Mouse (Mus musculus) cerebellum, adult 9-10 months (tissue): ENCODE results near the gene Pygl.
A peak's percentile ranks its signal among the peaks of the same experiment; 100 is the strongest.

ENCODE experiments used
- DNase-seq: peaks from one replicate; pipeline ENCODE4 v3.0.0; 2022

Gene Pygl

DNA sequence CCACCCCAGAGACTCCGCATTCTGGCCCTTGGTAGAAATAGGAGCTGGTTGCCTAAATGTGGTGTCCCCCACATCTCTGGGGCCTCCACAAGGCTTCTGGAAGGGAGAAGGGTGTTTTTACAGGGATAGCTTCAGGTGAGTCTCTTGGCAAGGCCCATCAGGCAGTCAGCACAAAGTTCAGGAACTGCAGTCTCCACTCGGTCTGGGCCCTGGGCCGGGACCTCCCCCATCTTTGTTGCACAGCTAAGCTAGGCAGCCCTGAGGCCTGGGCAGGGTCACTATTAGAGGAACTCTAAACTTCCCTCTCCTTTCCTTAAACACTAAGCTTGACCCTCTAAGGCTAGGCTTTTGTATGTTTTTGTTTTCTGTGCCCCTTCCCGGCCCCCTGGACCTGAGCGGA, 4.6 kb downstream of the Pygl start:
- DNase-seq: no peak

DNA sequence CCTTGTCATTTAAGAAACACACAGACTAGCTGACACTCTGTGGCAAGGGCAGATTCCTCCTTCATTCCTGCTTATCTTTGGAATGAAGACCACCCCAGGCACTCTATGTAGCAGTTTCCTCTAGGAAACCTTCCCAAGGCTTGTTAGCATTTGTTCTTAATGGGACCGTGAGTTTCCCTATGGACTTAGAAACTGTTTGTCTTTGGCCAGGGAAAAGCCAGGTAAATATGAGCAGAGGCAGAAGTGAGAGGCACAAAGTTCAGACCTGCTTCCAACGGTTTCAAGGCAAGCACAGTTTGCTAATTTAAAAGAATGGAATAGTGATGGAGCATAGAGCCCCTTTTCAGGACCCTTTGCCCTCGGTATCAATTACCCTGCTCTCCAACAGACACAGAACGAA, 8.0 kb downstream of the Pygl start:
- no peak for DNase-seq

DNA sequence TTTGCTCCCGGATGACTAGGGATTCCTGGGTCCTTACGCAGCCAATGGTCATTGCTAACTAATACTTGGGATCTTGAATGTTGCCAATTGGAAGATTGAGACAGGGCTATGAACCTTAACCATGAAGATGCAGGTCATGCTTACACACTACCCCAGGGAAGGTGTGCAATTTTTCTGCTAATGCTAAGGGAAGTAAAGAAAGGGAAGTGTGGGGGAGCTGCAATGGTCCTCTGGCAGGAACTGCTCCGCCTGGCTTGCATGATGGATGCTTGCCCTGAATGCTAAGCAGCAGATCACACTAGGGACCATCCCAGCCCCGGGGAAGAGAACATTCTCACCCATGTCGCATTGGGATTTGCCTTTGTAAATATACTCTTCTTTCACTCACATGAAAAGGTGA, 9.9 kb downstream of the Pygl start:
- DNase-seq: no peak

DNA sequence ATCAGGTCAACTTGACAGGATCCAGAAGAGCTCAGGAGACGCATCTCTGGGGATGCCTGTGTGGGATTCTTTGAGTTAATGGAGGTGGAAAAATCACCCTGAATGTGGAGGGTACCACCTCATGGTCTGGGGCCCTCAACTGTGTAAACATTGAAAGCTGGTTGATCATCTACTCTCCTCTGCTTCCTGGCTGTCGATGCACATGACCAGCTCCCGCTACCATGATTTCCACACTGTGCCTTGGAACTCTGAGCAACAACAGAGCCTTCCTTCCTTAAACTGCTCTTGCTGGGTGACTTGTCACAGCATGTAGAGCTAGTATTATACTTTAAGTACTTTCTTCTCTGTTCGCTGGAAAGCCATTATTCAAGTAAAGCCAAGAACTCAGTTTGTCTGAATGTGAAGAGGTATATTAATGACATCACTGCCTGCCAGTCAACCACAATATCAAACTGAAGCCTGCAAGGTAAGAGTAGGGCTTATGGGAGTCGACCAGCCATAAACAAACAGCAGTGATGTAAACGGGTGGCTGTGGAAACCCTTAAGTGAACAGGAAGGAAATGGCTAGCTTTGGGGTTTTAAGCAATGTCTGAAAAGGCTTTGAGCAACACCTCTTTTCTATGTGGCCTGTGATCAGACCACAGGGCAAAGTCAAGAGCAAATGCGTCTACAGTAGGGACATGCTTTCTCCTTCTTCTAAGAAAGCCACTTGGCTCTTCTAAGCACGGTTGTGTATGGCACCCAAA, 12.3 kb downstream of the Pygl start:
- DNase-seq: no peak

DNA sequence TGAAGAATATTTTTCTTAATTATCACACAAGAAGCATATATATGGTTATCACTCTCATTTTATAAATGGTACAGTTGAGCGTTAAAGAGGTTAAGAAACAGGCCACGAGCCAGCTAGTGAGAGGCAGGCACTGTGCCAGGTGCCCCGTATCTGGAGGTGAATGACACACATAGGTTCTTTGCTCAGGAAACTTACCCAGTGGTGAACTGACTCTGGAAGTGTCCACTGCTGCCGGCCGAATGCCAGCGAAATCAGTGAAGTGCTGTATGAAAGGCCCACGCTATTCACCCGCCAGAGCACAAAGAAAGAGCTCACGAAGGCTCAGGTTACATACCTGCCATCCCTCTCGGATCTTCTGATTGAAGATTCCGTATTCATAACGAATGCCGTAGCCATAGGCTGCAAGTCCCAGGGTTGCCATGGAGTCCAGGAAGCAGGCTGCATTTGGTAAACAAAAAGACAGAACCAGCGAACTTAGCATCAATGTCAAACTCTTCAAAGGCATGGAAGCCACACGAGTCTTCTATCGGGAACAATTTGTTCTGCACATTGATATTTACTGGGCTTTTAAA, 15.0 kb downstream of the Pygl start:
- DNase-seq: no peak

DNA sequence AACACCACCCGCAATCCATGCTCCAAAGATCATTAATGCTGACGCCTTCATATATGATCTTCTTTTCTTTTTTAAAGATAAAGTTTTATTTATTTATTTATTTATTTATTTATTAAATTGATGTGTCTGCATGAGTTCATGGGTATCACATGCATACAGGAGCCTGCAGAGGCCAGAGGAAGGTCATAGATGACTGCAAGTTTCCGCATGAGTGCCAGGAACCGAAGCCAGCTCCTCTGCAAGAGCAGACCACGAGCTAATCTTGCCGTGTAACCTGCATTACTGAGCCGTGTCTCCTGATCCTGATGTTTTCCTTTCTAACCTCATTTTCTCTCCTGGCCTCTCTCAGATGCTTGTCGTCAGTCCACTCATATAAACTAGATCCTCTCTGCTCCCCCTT, 17.0 kb downstream of the Pygl start:
- no peak for DNase-seq

DNA sequence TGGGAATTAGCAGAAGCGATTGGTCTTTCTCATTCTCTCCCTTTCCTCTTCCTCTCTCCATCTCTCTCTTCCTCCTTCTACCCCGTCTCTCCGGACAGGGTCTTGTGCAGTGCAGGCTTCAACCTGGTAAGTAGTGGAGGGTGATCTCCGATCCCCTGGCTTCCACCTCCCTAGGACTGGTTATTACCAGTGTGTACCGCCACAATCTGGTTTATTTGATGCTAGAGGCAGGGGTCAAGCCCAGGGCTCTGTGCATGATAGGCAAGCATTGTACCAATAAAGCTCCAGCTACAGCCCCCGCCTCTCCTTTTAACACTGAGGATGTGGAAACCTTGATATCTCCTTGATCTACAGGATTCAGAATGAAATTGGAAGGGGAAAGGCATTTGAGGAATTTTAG, 17.7 kb downstream of the Pygl start:
- DNase-seq: no peak

DNA sequence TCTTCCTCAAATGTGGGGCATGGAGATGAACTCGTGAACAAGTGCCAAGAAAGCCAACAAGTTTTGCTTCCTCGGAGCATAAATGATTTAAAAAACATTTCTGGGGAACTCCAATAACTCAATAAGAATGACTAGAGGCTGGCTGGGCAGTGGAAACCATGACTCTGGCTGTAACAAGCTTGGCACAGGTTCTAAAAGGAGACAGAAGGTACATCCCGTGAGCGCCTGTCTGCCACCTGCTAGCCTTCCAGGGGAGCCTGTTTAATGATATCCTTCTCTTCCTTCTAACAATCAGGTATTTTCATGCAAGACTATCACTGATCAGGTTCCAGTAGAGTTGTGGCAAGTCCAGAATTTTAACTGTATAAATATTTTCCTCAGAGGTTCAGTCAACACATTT, 18.8 kb downstream of the Pygl start:
- DNase-seq: peak; percentile 28

DNA sequence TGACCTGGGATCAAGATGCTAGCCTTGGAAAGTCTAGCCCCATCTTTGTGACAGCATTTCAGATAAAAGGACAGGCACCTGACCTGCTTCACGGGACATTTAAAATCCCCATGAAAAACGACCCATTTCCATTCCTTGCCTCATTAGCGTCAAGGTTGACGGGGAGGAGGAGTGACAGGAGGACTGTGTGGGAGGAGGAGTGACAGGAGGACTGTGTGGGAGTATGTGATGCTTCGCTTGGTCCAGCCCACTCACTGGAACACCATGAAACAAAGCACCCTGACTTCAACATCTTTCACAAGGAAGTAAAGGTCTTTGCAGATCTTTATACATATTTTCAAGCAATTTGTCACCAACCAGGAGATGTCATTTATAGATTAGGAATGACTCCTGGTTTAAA, 23.1 kb downstream of the Pygl start:
- DNase-seq: no peak

DNA sequence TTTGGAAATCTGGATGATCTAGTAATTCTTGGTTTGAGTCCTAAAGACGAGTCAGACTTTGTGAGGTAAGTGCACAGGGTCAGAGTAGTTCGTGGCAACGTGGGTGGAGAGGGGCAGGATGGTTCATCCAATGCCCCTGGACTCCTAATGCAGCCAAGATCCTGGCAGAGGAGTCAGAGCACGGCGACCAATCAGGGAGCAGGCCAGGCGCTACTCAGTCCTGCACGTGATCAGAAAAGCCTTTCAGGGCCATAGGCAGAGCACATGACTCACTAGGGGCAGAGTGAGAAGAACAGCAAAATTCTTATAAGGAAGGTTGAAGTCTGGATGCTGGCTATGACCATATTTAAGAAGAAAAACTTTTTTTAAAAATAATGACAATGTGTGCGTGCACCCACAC, 26.9 kb downstream of the Pygl start:
- no peak for DNase-seq

DNA sequence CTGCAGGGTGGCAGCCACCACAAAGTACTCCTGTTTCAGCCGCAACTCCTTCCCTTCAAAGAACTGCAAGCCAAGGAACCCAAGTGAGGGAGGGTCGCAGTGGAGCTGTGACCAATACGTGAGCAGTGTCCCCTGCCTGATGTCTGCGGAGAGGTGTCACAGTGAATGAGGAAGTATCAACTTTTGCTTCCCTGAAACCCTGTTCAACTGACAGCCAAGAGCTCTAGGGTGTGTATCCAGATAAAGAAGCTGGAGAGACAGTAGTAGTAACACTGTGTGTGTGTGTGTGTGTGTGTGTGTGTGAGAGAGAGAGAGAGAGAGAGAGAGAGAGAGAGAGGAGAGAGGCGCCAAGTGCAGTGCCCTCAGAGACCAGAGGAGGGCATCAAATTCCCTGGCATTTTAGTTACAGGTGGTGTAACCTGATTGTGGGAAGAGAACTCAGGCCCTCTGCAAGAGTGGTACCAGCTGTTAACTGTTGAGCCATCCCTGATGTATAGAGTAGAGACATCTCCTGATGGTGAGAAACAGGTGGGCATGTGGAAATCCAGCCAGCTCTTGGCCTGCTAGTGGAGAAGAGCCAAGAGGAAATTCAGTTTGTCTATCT, 29.3 kb downstream of the Pygl start:
- no peak for DNase-seq

DNA sequence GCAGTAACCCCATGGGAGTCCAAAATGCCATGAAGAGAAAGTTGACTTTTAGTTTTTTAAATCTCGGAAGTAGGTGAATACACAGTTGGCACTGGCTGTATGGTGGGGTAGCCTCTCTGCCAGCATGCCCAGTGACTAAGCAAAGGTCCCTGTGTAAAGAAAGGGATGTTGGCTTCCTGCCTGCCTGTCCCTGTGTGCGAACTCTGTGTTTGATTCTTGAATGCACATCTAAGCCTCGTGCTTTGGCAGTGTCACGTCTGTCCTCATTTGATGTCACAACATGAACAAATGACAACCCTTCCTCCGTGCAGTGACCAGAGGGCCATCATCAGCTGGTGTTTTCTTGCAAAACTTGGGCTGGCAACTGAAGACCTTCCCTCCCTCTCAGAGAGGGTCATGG, 34.9 kb downstream of the Pygl start:
- no peak for DNase-seq

DNA sequence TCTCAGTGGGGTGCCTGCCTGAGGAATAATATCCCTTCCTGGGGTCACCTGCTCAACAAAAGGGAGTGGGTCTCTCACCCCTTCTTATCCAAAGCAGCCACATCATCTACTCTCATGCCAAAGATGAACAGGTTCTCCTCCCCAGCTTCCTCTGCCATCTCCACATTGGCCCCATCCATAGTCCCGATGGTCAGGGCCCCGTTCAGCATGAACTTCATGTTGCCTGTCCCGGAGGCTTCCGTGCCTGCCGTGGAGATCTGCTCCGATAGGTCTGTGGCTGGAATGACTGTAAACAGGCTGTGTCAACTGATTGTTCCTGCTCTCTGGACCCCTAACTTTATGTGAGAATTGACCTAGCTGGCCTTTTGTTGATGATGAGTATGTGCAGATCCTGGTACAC, 35.9 kb downstream of the Pygl start:
- DNase-seq: no peak

DNA sequence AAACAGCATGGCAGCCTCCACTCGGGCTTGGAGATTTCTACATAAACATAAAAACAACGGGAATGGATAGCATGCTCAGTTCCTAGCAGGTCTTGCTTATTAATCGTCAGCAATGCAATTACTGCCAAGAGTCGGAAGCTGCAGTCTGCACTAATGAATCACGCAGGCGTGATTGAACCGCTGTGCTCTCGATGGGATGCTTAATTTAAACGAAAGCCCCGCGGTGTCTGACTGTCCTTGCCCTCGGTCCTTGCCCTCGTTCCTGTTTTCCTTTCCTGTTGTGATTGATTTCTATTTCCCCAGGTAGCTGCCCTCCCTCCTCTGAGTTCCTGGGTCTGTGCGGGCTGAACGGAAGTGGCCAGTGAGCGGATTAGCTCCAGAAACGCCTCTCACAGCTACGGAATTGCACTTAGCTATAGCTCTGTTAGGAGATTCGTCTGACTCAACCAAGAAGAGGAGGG, 39.0 kb downstream of the Pygl start:
- peak; percentile 13 for DNase-seq

DNA sequence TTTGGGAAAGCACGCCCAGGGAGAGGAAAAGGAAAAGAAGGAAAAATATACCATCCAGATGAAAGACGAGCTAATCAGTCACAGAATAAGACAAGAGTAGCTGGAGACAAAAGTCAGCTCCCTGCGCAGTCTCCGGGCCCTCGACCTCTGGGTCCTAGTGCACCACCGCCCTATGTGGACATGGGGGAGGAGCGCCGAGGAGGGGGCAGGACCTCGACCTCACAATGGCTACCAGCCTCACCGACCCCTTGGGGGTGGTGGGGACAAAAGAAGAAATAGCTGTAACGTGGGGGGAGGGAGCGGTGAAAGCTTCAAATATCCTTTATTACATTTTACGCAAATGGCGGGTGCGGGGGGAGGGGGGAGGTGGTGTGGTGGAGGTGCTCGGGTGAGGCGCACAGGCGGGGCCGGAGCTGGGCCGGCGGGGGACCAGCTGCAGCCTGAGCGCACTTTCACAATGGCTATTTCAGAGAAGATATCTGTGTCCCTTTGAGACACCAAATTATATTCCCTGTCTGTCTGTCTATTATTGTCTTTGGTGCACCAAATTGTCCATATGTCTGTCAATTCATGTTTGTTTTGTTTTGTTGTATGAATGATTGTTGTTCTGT, 47.0 kb downstream of the Pygl start:
- peak; percentile 15 for DNase-seq

DNA sequence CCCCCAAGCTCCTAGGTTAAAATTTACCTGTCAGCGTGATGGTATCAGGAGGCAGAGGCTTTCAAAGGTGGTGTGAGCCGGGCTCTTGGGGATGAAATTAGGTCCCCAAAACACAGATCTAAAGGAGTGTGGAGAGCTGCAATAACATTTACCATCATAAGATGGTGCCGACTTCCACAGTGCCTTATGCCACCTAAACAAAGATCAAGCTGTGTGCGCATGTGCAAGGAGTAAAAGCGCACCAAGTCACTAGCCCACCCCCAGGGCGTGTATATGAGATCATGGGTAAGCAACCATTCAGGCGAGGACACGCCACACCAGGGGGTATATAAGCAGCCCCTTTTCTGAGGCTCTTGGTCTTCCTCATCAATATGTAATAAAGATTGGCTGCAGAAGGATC, 47.8 kb downstream of the Pygl start:
- DNase-seq: peak; percentile 16

DNA sequence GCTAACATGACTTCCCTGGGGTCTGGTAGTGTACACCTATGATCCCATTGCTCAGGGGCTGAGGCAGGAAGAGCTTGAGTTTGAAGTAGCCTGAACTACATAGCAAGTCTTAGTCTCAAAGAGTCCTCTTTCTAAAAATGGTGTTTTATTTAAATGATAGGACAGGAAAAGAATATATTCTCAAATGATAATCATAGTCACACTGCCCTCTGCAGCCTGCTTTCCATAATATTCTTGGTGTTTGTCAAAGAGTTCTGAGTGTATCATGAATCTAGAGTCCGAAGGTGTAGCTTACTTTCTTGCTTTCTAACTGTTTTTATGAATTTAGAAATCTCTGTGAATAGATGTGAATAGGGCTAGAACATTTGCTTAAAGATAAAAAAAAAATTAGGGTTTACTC, 61.3 kb downstream of the Pygl start:
- no peak for DNase-seq

DNA sequence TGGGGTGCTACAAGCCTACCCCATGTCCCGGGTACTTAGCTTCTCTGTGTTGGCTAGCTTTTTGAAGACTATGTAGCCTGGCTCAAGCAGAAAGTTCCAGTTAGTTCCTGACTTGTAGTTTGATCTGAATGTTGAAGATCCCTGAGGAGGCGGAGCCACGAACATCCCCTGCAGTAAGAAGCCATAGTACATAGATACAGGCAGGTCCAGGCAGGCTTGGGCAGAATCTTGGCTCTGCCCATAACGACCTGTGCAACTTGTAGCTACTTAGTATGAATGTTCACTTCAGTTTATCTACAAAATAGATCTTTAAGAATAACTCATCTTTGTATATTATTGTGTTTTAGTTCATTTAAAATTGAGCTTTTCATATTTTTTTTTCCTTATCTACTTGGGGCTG, 63.3 kb downstream of the Pygl start:
- no peak for DNase-seq

DNA sequence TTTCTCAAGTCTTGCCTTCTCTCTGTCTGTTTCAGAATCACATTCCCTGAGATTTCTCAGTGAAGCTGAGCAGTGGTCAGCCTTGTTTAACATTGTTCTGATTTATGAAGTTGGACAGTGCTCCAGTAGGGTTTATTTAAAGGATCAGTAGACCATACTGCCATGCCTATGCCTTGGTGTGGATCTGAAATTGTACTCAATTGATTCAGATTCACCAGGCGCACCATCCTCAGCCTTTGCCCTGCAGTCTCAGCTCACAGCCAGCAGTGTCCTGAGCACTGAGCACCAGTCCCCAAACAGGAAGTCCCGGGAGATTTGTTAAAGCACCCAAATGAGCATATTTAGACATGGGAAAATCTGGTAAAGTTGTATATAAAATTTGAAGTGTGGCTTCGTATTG, 66.5 kb downstream of the Pygl start:
- no peak for DNase-seq

DNA sequence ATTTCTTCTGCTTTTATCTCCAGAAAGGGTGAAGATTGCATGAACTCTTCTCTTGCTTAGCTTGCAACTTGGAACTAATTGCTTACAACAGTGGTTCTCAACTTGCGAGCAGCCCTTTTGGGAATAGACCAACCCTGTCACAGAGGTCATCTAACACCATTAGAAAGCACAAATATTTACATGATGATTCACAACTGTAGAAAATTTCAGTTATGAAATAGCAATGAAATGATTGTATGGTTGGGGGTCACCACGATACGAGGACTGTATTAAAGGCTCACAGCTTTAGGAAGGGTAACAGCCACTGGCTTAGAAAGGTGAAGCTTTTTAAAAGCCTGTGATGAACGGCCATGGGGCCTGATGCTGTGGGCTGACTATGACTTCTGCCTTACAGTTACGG, 70.2 kb downstream of the Pygl start:
- DNase-seq: no peak

DNA sequence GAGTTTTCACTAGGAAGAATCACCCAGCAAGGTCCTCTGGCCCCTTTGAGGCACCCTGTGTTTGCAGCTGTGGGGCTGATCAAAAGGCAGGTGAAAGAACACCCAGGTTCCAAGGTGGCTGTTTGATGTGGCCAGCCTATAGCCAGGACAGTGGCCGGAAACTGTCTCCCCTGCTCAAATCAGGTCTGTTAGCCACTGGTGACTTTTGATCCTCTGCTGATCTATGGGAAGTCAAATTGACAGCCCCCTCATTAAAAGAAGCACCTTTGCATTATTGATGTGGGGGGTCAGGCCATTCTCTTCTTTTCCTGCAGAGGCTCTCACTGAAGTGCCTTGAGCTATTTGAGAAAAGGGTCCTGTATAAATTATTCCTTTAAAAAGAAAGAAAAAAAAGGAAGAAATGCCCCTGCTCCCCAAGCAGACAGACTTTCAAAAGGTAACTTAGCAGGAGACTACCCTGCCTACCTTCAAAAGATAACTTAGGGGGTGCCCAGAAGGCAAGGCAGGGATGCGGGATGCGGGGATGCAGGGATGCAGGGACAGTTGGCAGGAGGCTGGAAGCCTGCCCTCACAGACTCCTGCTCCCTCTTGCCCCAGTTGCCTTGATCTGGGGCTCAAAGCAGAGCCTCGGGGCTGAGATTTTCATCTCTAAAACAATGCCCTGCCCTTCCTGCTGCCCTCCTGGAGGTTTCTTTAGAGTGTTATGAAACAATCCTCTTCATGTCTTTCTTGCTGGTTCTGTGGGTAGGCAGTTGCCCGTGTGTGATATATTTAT, 73.8 kb downstream of the Pygl start:
- no peak for DNase-seq

DNA sequence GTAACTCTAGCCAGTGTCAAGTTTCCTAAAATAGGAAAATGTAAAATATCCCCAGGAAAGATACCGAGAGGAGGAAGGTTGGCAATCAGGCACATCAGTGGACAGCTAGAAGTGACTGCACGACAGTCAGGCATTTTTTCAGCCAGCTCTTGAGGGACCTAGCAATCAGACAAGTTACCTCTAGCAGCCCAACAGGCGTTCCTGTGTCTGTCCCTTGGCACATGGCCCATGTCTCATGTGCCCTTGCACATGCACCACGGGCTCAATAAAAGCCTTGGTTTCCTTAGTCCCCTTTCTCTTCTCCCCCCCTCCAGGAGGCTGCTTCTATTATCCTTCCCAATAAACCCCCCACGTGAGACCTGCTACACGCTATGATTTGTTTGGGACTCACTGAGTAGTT, 75.1 kb downstream of the Pygl start:
- no peak for DNase-seq

DNA sequence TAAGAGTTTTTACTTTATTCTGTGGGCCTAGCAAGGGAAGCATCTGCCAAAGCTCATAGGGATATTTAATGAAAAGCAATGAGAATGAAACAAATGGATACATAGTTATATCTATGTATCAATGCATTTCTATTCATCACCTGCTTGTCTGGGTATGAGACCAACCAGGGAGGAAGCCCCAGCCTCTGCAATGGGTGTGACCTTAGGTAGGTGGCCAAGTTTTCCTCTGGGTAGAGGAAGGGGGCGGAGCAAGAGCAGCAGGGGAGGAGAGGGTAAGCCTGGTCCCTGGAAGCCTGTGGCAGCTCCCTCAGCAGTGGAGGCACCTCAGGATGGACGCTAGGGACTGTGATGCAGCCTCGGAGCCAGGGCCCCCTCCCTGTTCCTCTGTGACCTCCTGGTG, 77.4 kb downstream of the Pygl start, which contains the start of gene Abhd12b:
TSS of gene Abhd12b (plus strand) at position 301 of the 400 bp plus-strand sequence.
- DNase-seq: no peak
